Mouse (Mus musculus) monocyte, adult 59 days (primary cell): Measurements from ENCODE around the gene Gm7792. TPM values are rescaled to one million over a fixed set of nuclear protein-coding genes. Genes with fewer than 3 reads are reported as not detected.

Experiments used
- total RNA-seq, 2 experiments: library from RNA; stranded (reverse); gene quantifications; one replicate each; pipeline ENCODE4 v1.2.4; 2023

Gene Gm7792
- total RNA-seq = not detected

GRCm38 (mm10) chr5:93843476-93843875 lies at the start of gene Gm7792:
TSS of gene Gm7792 (plus strand) at chr5:93843776.

Other genes starting within 250 kb of the Gm7792 start
- gene C87414, start 172.2 kb upstream of the Gm7792 start, total RNA-seq = not detected
- not detected for gene Gm16429, start 85.3 kb downstream of the Gm7792 start, total RNA-seq
- not detected for gene BC061212, start 226.8 kb downstream of the Gm7792 start, total RNA-seq
- not detected for gene Gm6351, start 232.6 kb downstream of the Gm7792 start, total RNA-seq